Mouse (Mus musculus): Measurements from ENCODE around the gene Phyhd1.

Phyhd1 gene

DNA sequence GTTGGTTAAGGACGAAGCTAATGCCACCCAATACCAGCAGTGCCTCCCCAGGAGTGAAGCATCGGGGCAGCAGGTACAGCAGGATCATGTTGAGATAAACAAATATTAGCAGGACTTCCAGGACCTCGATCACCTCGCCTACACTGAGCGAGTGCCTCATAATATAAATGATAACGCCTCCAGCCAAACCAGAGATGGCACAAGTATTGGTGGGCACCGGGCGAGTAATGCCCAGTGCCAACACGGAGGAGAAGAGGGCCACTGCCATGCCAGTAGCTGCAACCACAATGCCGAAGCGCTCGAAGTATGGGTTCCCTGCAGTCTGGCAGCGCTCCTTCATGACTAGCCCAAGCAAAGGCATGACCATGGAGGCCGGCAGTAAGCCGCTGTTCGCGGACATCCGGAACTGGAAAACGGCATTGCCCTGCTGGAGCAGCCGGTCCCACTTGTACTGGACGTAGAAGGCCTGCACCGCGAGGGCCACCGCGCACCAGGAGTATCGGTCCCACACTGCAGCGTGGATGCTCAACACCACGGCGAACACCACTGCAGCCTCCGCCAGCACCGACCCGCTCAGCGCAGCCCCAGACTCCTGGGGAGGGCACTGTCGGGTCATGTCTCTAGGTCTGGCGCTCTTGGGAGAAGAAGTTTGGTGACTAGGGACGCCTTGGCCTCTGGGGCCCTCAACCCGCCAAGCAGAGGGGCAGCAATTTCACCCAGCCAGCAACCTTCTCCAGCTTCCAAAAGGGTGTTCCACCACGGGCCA, 19.6 kb downstream of the Phyhd1 start:
- DNase-seq, result no peak

DNA sequence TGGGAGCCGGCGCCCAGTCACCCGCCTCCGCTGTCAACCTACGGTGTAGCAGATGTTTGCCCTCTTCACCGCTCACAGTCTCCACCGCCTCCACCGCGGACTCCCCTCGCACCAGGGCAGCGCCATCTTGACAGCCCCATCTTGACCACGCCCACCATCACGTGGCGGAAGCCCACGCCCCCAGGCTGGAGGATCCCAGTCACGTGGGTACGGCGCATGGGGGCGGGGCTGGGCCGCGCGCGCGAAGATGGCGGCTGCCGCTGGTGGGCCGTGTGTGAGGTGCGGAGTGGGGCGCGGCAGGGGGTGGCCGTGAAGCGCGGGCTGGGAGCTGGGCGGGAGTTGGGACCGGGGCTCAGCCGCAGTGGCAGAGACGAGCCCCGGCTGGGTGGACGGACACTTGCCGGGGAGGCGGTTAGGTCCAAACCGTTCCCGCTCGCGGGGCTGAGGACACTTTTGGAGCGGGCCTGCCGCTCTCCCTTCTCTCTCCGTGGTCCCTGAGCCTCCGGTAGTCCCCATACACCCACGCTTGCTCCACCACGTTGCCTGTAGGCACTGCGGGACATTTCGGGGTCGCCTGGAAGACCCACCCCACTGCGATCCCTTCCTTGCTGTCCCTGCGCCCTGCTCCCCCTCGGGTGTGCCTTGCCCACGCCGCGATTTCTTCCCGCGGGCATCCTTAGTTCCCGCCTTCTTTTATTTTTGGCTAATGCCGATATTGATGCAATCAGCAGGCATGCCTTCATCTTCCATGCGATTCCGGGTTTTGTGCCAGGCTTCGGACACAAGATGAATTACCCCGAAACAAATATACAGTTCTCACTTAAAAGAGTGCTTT, 20.4 kb downstream of the Phyhd1 start, which contains the start of the genes Dolk and Nup188:
TSS of gene Dolk (minus strand) at position 143 of the 835 bp plus-strand sequence.
TSS of gene Nup188 (plus strand) at position 206 of the 835 bp plus-strand sequence.
- peak; percentile 95 for DNase-seq

DNA sequence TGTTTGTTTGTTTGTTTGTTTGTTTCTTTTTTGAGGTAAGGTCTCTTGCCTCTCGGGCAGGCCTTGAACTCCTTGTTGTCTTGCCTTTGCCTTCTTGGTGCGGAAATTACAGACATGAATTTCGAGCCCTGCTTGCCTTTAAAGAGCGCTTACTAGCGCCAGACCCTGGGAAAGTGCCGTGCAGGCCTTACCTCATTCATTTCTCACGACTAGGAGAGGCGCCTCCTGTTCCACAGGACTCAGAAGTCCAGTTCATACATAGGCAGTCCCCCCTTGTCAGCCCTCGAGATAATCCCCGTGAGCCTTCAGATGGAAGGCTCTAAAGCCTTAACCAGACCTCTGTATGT, 21.0 kb downstream of the Phyhd1 start:
- DNase-seq, result no peak

DNA sequence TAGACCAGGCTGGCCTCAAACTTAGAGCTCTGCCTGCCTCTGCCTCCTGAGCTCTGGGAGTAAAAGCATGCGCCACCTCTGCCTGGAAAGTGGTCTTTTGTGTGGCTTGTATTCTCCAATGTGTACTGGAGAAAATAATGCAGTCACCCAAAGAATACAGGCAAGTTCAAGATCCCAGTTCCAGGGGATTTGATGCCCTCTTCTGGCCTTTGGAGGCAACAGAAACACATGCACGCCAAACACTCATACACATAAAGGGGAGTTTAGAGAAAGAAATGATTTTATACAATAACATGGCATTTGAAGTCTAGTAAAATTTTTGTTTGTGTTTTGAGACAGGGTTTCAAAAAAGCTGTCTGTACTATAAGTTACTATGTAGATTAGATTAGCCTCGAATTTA, 33.5 kb downstream of the Phyhd1 start:
- DNase-seq, result no peak

DNA sequence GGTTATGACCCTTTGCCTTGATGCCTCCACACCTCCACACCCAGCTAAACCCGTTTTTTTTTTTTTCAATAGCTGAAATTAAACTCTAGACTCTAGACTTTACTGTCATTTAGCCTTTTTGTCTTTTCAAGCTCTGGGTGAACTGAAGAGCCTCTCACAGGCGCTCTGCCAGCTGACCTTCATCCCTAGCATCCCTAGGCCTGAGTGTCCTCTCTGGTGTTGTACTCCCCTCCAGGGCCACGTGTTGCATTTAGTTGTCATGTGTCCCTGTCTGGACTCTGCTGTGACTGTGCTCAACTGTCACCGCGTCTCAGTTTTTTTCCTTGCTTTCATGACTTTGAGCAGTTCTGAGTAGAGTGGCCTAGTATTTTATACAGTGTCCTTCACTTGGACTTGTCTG, 34.0 kb downstream of the Phyhd1 start:
- DNase-seq, result no peak

DNA sequence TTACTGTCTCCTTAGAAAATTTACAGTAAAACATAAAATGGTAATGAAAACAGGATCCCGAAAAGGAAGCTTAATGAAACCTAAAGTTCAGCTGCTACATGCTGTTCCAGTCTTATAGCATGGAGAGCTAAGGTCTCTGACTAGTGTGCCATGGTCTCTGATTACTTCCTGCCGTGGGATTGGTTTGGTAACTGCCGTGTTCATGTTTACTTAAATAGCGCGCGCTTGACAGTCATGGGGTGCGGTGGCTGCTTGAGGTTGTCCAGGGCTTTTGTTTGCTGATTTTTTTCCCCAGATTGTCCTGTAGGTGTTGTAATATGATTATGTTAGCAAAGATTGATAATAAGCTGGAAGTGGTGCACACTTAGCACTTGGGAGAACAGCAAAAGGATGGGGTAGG, 40.1 kb downstream of the Phyhd1 start:
- DNase-seq, result no peak

DNA sequence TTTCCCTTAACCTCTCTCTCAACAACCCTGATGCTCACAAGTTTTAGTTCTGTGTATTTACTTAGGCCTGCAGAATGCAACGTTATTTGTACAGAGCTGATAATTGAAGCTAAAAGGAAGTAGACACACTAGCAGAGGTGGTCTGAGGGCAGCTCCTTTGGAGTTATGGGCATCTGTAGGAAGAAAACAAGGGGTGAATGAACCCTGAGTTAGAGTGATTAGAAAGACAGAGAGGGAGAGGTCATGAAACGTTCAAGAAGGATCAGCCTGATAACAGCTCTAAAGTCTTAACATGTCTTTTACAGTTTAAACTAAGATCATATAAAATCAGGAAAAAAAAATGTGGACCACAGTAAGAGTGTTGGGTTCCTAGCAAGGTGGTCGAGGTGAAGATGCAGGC, 43.3 kb downstream of the Phyhd1 start:
- DNase-seq, result no peak

DNA sequence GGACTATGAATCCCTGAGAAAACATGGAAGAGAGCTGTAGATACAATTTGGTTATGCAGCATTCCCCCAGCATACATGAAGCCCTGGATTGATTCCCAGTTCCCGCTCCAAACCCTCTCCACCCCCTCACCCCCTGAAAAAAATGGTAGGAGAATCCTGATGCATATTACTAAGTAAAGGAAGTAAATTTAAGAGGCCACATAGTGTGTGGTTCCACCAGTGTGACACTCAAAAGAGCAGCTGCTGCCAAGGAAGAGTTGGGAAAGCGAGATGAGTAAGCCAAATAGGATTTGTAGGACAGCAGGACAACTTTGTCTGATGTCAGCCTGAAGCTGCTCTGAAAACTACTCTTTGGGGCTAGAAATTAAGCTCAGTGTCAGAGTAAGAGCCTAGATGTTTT, 45.5 kb downstream of the Phyhd1 start:
- DNase-seq, result peak; percentile 23

DNA sequence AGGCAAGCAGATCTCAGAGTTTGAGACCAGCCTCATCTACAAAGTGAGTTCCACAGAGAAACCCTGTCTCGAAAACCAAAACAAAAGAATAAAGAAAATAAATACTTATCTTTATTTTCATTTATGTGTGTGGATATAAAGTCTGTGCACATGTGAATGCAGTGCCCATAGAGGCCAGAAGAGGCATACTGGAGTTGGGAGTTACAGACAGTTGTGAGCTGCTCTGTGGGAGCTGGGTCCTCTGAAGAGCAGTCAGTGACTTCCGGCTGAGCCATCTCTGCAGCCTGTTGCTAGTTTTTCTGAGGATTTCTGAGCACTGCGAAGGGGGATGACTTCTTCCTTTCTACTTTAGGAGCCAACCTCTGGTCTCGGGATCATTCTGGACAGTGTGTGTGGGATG, 50.1 kb downstream of the Phyhd1 start:
- no peak for DNase-seq

DNA sequence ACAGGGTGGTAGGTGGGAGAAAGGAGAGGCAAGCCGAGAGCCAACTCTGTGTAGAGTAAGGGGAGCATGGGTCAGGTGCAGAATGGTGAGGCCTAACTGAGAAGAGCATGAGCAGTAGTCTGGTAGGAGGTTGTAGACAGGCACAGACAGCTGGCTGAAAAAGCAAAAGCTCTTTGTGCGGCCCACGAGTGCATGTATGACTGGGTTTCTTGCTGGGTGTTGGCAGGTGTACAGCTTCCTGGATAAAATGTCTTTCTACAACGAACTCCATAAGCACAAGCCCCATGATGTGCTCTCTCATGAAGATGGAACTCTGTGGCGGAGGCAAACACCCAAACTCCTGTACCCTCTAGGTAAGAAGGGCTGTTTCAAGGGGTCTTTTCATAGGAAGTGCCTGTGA, 51.0 kb downstream of the Phyhd1 start:
- DNase-seq, result peak; percentile 30

DNA sequence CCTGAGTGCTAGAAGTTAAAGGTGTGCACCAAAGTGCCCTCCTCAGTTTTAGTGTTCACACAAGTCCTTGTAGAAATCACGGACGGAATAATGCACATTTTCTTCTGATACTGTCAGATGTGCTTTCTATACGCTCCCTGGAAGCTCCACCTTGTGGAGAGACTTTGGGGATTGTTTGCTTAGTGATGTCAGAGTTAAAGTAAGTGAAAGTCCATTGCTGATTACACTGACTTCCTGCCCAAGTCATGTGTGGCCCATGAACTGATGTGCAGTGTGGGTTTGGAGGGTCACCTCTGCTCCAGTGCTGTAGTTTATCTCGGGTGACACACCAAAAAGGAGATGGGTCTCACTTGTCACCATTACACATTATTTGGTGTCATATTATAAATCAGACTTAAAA, 53.3 kb downstream of the Phyhd1 start:
- no peak for DNase-seq

DNA sequence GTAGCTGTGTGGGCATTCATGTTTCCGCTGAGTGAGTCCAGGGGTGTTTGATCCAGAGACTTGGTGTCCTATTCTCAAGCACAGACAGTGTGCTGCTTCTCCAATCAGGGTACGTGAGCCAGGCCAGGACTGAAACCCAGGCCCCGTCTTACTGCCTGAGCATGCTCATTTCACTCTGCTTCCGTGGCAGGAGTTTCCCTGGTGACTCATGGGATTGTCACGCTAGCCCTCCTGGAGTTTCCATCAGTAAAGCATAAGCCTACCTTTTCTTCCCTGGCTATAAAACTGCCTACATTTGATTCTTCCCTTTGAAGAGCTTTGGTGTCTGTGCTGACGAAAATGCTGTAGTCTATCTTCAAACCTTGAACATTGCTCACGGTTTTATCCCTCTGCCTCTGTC, 57.1 kb downstream of the Phyhd1 start:
- DNase-seq, result no peak

DNA sequence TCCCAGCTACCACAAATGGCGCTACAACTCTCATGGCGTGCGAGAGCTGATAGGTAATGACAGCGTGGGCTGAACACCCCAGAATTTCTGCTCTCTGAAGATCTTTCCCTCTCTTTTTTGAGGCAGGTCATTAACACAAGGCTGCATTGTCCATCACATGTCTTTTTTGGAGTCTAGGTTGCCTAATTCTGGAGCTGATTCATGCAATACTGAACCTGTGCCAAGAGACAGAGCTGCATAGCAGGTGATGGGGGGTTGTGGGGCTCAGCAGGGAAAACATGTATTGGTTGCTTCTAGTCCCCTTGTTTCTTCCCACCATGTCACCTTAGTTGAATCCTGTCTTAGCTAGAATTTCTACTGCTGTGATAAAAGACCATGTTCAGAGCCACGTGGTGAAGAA, 59.3 kb downstream of the Phyhd1 start:
- DNase-seq, result no peak

DNA sequence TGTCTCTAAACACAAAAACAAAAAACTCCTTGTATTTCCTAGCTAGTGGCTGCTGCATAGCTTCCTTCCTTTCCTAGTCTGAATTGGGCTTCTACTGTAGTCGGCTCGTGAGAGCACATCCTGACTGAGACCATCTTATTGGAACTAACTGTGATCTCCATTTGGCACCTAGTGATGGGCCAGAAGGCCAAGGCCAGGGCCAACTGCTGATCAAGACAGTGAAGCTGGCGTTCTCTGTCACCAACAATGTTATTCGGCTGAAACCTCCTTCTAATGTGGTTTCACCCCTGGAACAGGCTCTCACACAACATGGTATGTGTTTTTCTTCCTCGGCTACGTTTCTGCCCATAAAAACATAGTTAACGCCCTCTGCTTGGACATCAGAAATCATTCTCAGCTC, 61.3 kb downstream of the Phyhd1 start:
- DNase-seq, result no peak

DNA sequence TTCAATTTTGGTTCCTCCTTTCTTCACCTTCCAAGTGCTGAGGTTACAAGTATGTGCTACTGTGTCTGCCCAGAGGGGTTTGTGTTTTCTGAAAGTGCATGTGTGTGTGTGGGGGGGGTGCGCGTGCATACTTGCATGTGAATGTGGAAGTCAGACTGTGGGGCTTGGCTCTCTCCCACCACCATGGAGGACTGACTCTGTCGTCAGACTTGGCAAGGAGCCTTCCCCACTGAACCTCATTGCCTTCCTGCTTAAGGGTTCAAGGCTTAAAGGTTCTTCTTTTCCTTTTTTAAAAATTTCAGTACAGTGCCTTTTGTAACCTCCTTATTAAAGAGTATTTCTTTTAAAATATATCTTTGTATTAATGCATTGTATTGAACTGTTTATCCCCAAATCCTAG, 62.8 kb downstream of the Phyhd1 start:
- no peak for DNase-seq
